Mouse (Mus musculus): ENCODE results near the gene Olfr455. TPM values are rescaled to one million over a fixed set of nuclear protein-coding genes. Genes with fewer than 3 reads are reported as not detected.

The Olfr455 gene
- polyA plus RNA-seq (2015; fragmentation: Nextera tagmentation; extraction: Ambion mirVana) = not detected in 2 replicates

GRCm38 (mm10) chr6:42547461-42547860 is at the start of gene Olfr455:
TSS of gene Olfr455 (minus strand) at chr6:42547587.
- no peaks in the 10 kb centered on the region for H3K27me3 ChIP-seq
- no peak within 1 kb of the TSS for H3K4me3 ChIP-seq
- WGBS = 85% methylated on average over 4 of the region's 4 CpGs
- no peak within 1 kb of the TSS for H3K27ac ChIP-seq (replicated peaks)
- H3K4me1 ChIP-seq = no peaks in the 10 kb centered on the region
- H3K9me3 ChIP-seq = no peaks in the 10 kb centered on the region
- no peaks in the 10 kb centered on the region for H3K36me3 ChIP-seq
- ATAC-seq (replicated peaks) = no peak
- H3K4me2 ChIP-seq (replicated peaks) = no peak within 1 kb of the TSS
- no peak within 1 kb of the TSS for H3K9ac ChIP-seq (replicated peaks)

- Histone ChIP-seq H3K36me3 (no peaks in the 10 kb centered on the region), H3K9ac (replicated peaks) (no peak overlapping the region), H3K4me2 (replicated peaks) (no peak overlapping the region), H3K9me3 (no peaks in the 10 kb centered on the region), H3K27me3 (no peaks in the 10 kb centered on the region), H3K4me1 (no peaks in the 10 kb centered on the region), H3K27ac (replicated peaks) (no peak overlapping the region), H3K4me3 (no peak overlapping the region)
- ATAC-seq (replicated peaks) = no peak
- WGBS = 58% methylated on average over 17 of the region's 17 CpGs
These were observed 45.9 kb upstream of the Olfr455 start for GRCm38 (mm10) chr6:42593138-42593882.

- ATAC-seq (replicated peaks) = no peak
- Histone ChIP-seq H3K9me3 (no peaks in the 10 kb centered on the region), H3K27me3 (no peaks in the 10 kb centered on the region), H3K4me1 (no peaks in the 10 kb centered on the region), H3K9ac (replicated peaks) (no peak overlapping the region), H3K4me3 (no peak overlapping the region), H3K27ac (replicated peaks) (no peak overlapping the region), H3K36me3 (no peaks in the 10 kb centered on the region), H3K4me2 (replicated peaks) (no peak overlapping the region)
- 92% methylated on average over 5 of the region's 5 CpGs for WGBS
These were observed 39.2 kb upstream of the Olfr455 start for GRCm38 (mm10) chr6:42586569-42586968.

- Histone ChIP-seq H3K4me1 (no peaks in the 10 kb centered on the region), H3K4me2 (replicated peaks) (no peak overlapping the region), H3K4me3 (no peak overlapping the region), H3K27ac (replicated peaks) (no peak overlapping the region), H3K9ac (replicated peaks) (no peak overlapping the region), H3K27me3 (no peaks in the 10 kb centered on the region), H3K36me3 (no peaks in the 10 kb centered on the region), H3K9me3 (no peaks in the 10 kb centered on the region)
- WGBS = under 1% methylated on average over 7 of the region's 7 CpGs
- ATAC-seq (replicated peaks) = no peak
These were observed 36.1 kb upstream of the Olfr455 start for GRCm38 (mm10) chr6:42583488-42583872.

GRCm38 (mm10) chr6:42582741-42583487 is 35.5 kb upstream of the Olfr455 start:
- WGBS = 70% methylated on average over 9 of the region's 9 CpGs
- ATAC-seq (replicated peaks) = no peak
- no peak overlapping the region for H3K9ac ChIP-seq (replicated peaks)
- H3K4me2 ChIP-seq (replicated peaks) = no peak overlapping the region
- H3K4me3 ChIP-seq = no peak overlapping the region
- no peaks in the 10 kb centered on the region for H3K36me3 ChIP-seq
- no peaks in the 10 kb centered on the region for H3K27me3 ChIP-seq
- no peak overlapping the region for H3K27ac ChIP-seq (replicated peaks)
- no peaks in the 10 kb centered on the region for H3K9me3 ChIP-seq
- no peaks in the 10 kb centered on the region for H3K4me1 ChIP-seq

- Histone ChIP-seq H3K4me3 (no peak overlapping the region), H3K9ac (replicated peaks) (no peak overlapping the region), H3K36me3 (no peaks in the 10 kb centered on the region), H3K4me1 (no peaks in the 10 kb centered on the region), H3K9me3 (no peaks in the 10 kb centered on the region), H3K27me3 (no peaks in the 10 kb centered on the region), H3K4me2 (replicated peaks) (no peak overlapping the region), H3K27ac (replicated peaks) (no peak overlapping the region)
- WGBS = 85% methylated on average over 4 of the region's 4 CpGs
- no peak for ATAC-seq (replicated peaks)
These were observed 31.3 kb upstream of the Olfr455 start for GRCm38 (mm10) chr6:42578678-42579077.

- no peaks in the 10 kb centered on the region for H3K4me1 ChIP-seq
- no peaks in the 10 kb centered on the region for H3K9me3 ChIP-seq
- H3K27ac ChIP-seq (replicated peaks) = no peak overlapping the region
- WGBS = 90% methylated on average over 2 of the region's 2 CpGs
- no peak overlapping the region for H3K4me3 ChIP-seq
- no peak overlapping the region for H3K9ac ChIP-seq (replicated peaks)
- no peak overlapping the region for H3K4me2 ChIP-seq (replicated peaks)
- ATAC-seq (replicated peaks) = no peak
- no peaks in the 10 kb centered on the region for H3K36me3 ChIP-seq
- no peaks in the 10 kb centered on the region for H3K27me3 ChIP-seq
These were observed 30.0 kb upstream of the Olfr455 start for GRCm38 (mm10) chr6:42577433-42577832.

GRCm38 (mm10) chr6:42568205-42568604 is 20.8 kb upstream of the Olfr455 start:
- H3K4me3 ChIP-seq = no peak overlapping the region
- no peak for ATAC-seq (replicated peaks)
- no peaks in the 10 kb centered on the region for H3K36me3 ChIP-seq
- no peaks in the 10 kb centered on the region for H3K27me3 ChIP-seq
- no peak overlapping the region for H3K9ac ChIP-seq (replicated peaks)
- no peaks in the 10 kb centered on the region for H3K4me1 ChIP-seq
- no peak overlapping the region for H3K4me2 ChIP-seq (replicated peaks)
- H3K9me3 ChIP-seq = no peaks in the 10 kb centered on the region
- WGBS = 82% methylated on average over 2 of the region's 2 CpGs
- H3K27ac ChIP-seq (replicated peaks) = no peak overlapping the region

GRCm38 (mm10) chr6:42566076-42566598 is 18.8 kb upstream of the Olfr455 start:
- no peak for ATAC-seq (replicated peaks)
- H3K27ac ChIP-seq (replicated peaks) = no peak overlapping the region
- H3K36me3 ChIP-seq = no peaks in the 10 kb centered on the region
- H3K4me2 ChIP-seq (replicated peaks) = no peak overlapping the region
- no peaks in the 10 kb centered on the region for H3K27me3 ChIP-seq
- H3K4me1 ChIP-seq = no peaks in the 10 kb centered on the region
- no peak overlapping the region for H3K4me3 ChIP-seq
- WGBS = 94% methylated on average over 2 of the region's 2 CpGs
- H3K9ac ChIP-seq (replicated peaks) = no peak overlapping the region
- H3K9me3 ChIP-seq = no peaks in the 10 kb centered on the region

- no peak for ATAC-seq (replicated peaks)
- no peak overlapping the region for H3K27ac ChIP-seq (replicated peaks)
- no peak overlapping the region for H3K9ac ChIP-seq (replicated peaks)
- H3K4me1 ChIP-seq = no peaks in the 10 kb centered on the region
- no peaks in the 10 kb centered on the region for H3K36me3 ChIP-seq
- H3K4me3 ChIP-seq = no peak overlapping the region
- H3K9me3 ChIP-seq = no peaks in the 10 kb centered on the region
- H3K4me2 ChIP-seq (replicated peaks) = no peak overlapping the region
- WGBS = 75% methylated on average over 2 of the region's 2 CpGs
- no peaks in the 10 kb centered on the region for H3K27me3 ChIP-seq
These were observed 14.9 kb upstream of the Olfr455 start for GRCm38 (mm10) chr6:42562280-42562679.

GRCm38 (mm10) chr6:42560885-42561284 is 13.5 kb upstream of the Olfr455 start:
- Histone ChIP-seq H3K9me3 (no peaks in the 10 kb centered on the region), H3K9ac (replicated peaks) (no peak overlapping the region), H3K27me3 (no peaks in the 10 kb centered on the region), H3K27ac (replicated peaks) (no peak overlapping the region), H3K4me2 (replicated peaks) (no peak overlapping the region), H3K36me3 (no peaks in the 10 kb centered on the region), H3K4me3 (no peak overlapping the region), H3K4me1 (no peaks in the 10 kb centered on the region)
- no peak for ATAC-seq (replicated peaks)
- WGBS = 81% methylated on average over 5 of the region's 5 CpGs

- ATAC-seq (replicated peaks) = no peak
- Histone ChIP-seq H3K27me3 (no peaks in the 10 kb centered on the region), H3K4me1 (no peaks in the 10 kb centered on the region), H3K4me2 (replicated peaks) (no peak overlapping the region), H3K36me3 (no peaks in the 10 kb centered on the region), H3K4me3 (no peak overlapping the region), H3K9ac (replicated peaks) (no peak overlapping the region), H3K9me3 (no peaks in the 10 kb centered on the region), H3K27ac (replicated peaks) (no peak overlapping the region)
- WGBS = 97% methylated on average over 14 of the region's 14 CpGs
These were observed 11.3 kb upstream of the Olfr455 start for GRCm38 (mm10) chr6:42558641-42559040.

Data from forebrain, embryonic 15.5 days (tissue).